ENCODE assay signal across 9 mouse cellular contexts in genomic region chr11:59297941-59298340, GRCm38 (mm10). TPM values are rescaled to one million over a fixed set of nuclear protein-coding genes. Genes with fewer than 3 reads are reported as not detected.
DNase-seq lines count a peak whose midpoint lies in the region; ATAC-seq and TF ChIP-seq lines count a peak whose summit lies in the region.
"Had no signal": no experiment of that assay in that cellular context is flagged by ENCODE, and none has a peak within 500 bp of the region (broad histone marks: within the 10 kb centered on the region; RNA-seq: fewer than 3 reads in every experiment).

No protein-coding gene starts in this region.

- H3K4me2 ChIP-seq in heart, postnatal 0 days (ENCODE audit: low read depth, low read length) = no peak overlapping the region
- no peak overlapping the region for H3K4me2 ChIP-seq in heart, embryonic 12.5 days

- no peak for TF ChIP-seq EP300 in heart, postnatal 0 days (IDR thresholded peaks at IDR 0.05; ENCODE audit: low read depth)

- peak; percentile 91 for TF ChIP-seq CTCF in heart, postnatal 0 days (IDR thresholded peaks at IDR 0.05; ENCODE audit: low read depth)

- no peak overlapping the region for H3K27ac ChIP-seq in heart, postnatal 0 days (ENCODE audit: low read depth)
- no peak overlapping the region for H3K27ac ChIP-seq in heart, embryonic 12.5 days (ENCODE audit: poor library complexity, severe bottlenecking)

- H3K36me3 ChIP-seq in heart, postnatal 0 days (replicated peaks; ENCODE audit: control insufficient read depth, insufficient read depth, low read length) = no peaks in the 10 kb centered on the region
- H3K36me3 ChIP-seq in heart, embryonic 12.5 days = no peaks in the 10 kb centered on the region

- no peaks in the 10 kb centered on the region for H3K9me3 ChIP-seq in heart, postnatal 0 days (replicated peaks; ENCODE audit: control insufficient read depth, low read length)
- no peaks in the 10 kb centered on the region for H3K9me3 ChIP-seq in heart, embryonic 12.5 days (replicated peaks)

- peak; percentile 55; the same call in 1 of the 2 replicates for ATAC-seq in heart, postnatal 0 days (ENCODE audit: insufficient read depth, low read depth)
- no peak for ATAC-seq in heart, embryonic 12.5 days (ENCODE audit: insufficient number of reproducible peaks, low FRiP score)
- no peak for ATAC-seq in activated CD4-positive, CD25-positive, alpha-beta regulatory T cell, adult 4 months

- H3K4me1 ChIP-seq in heart, postnatal 0 days (ENCODE audit: control insufficient read depth, insufficient read depth) = no peaks in the 10 kb centered on the region
- no peaks in the 10 kb centered on the region for H3K4me1 ChIP-seq in heart, embryonic 12.5 days (replicated peaks)

- no peak overlapping the region for H3K4me3 ChIP-seq in heart, postnatal 0 days (ENCODE audit: low read depth, low read length)
- no peak overlapping the region for H3K4me3 ChIP-seq in heart, embryonic 12.5 days

- peaks cover 57% of the 10 kb centered on the region for H3K27me3 ChIP-seq in heart, postnatal 0 days (ENCODE audit: control insufficient read depth, insufficient read depth, low read length)
- peaks cover 79% of the 10 kb centered on the region for H3K27me3 ChIP-seq in heart, embryonic 12.5 days (replicated peaks)

- 12% methylated on average over 7 of the region's 7 CpGs for whole genome bisulfite sequencing in heart, postnatal 0 days
- 20% methylated on average over 7 of the region's 7 CpGs for WGBS in heart, embryonic 12.5 days

- H3K9ac ChIP-seq in heart, postnatal 0 days (replicated peaks; ENCODE audit: low read depth, low read length) = no peak overlapping the region
- H3K9ac ChIP-seq in heart, embryonic 12.5 days = no peak overlapping the region

- peak; percentile 66 for DNase-seq in heart, postnatal 0 days (ENCODE audit: low spot score)
- peak; percentile 9 for DNase-seq in thymus, postnatal 14 days
- no peak for DNase-seq in thymus, postnatal 25 days
- peak; percentile 79 for DNase-seq in embryo, embryonic 10 days (ENCODE audit: low spot score)
- DNase-seq in layer of hippocampus, postnatal 10 days (ENCODE audit: low spot score in 2 of 2) = peak; percentile 71 to 79
- peak; percentile 69 for DNase-seq in right cerebral cortex, postnatal 14 days

RNA-seq across cellular contexts. Expression of gene Wnt3a, which starts 7.4 kb away (rescaled TPM):
- total RNA-seq in heart, postnatal 0 days (2014; rRNA removed; ENCODE audit: low replicate concordance) = not detected in 2 replicates
- polyA plus RNA-seq in heart, postnatal 0 days (2015; fragmentation: Nextera tagmentation; extraction: Ambion mirVana) = not detected in 2 replicates
- polyA plus RNA-seq in heart, embryonic 12.5 days (2016; fragmentation: Nextera tagmentation; extraction: Ambion mirVana) = 0.08 TPM in 1 of 2 replicates, not detected in the other
- not detected for total RNA-seq in layer of hippocampus, postnatal 10 days (2021)
- under 1 TPM in 1 of 2 experiments, not detected in 1; 0.20 TPM for polyA plus RNA-seq in activated CD4-positive, CD25-positive, alpha-beta regulatory T cell, adult 4 months (2017; shearing (Covaris generic))
- polyA plus RNA-seq: heart, embryonic 16.5 days had no signal

RNA-seq across cellular contexts. Expression of gene Wnt9a, which starts 8.8 kb away (rescaled TPM):
- 3.4 and 4.0 TPM in 2 replicates for total RNA-seq in heart, postnatal 0 days (2014; rRNA removed; ENCODE audit: low replicate concordance)
- 2.8 and 2.9 TPM in 2 replicates for polyA plus RNA-seq in heart, postnatal 0 days (2015; fragmentation: Nextera tagmentation; extraction: Ambion mirVana)
- 4.5 and 5.0 TPM in 2 replicates for polyA plus RNA-seq in heart, embryonic 12.5 days (2016; fragmentation: Nextera tagmentation; extraction: Ambion mirVana)
- total RNA-seq in layer of hippocampus, postnatal 10 days (2021) = 1 to 10 TPM; 2.7 to 2.9 TPM
- polyA plus RNA-seq in activated CD4-positive, CD25-positive, alpha-beta regulatory T cell, adult 4 months (2017; shearing (Covaris generic)) = not detected
